Mouse (Mus musculus) natural killer cell, adult 2 months (primary cell): ENCODE measurements around the gene Shisal1.

Experiments used
- DNase-seq, 2 experiments: peaks; one replicate each; pipeline ENCODE4 v3.0.0; 2022; ENCODE audit warnings: low spot score in 2 of 2

The Shisal1 gene

DNA sequence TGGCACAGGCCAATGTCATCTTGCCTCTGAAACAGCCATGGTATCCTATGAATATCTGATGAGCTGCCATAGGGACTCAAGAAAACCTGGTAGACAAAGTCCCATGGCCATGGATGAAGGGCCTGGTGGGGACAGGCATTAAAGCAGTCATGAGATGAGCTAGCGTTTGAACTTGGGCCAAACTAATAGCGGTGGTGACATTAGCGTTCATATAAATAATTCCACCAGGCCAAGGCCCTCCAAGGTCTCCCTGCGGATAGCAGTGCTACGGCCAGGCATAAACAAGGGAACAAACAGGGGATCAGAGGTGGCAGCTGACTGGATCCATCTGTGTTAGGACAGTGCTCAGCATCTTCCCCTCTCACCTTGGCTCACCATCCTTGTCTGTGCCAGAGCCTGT lies 21.2 kb downstream of the Shisal1 start:
- DNase-seq = no peak

GRCm38 (mm10) chr15:84423781-84424180 lies 23.1 kb downstream of the Shisal1 start:
- DNase-seq = no peak

- DNase-seq = no peak
These were observed 28.7 kb downstream of the Shisal1 start for GRCm38 (mm10) chr15:84418266-84418610.

- DNase-seq = no peak
These were observed 29.2 kb downstream of the Shisal1 start for GRCm38 (mm10) chr15:84417592-84418265.

DNA sequence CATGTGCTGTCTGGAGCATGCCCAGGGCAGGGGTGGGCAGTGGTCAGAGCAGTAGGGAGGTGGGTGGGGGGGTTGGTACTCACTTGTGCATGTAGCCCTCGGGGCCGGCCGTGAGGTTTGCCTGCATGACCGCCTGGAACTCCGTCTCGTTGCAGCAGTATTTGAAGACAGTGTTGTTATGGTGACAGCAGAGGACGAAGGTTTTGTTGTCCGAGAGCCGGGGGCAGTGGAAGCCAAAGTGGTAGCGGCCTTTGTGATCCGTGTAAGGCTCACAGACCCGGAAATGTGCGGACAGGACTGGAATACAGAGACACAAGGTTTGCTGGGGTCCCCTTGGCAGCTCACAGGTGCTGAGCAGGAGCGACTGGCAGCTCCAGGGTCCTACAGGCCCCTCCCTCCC lies 29.9 kb downstream of the Shisal1 start:
- no peak for DNase-seq

- no peak for DNase-seq
These were observed 32.7 kb downstream of the Shisal1 start for GRCm38 (mm10) chr15:84414040-84414848.

- DNase-seq = peak; percentile 14 to 23
These were observed 34.5 kb downstream of the Shisal1 start for GRCm38 (mm10) chr15:84412409-84412808.

GRCm38 (mm10) chr15:84410052-84410451 lies 36.8 kb downstream of the Shisal1 start:
- no peak for DNase-seq

- DNase-seq = no peak
These were observed 38.3 kb downstream of the Shisal1 start for GRCm38 (mm10) chr15:84408576-84408975.

DNA sequence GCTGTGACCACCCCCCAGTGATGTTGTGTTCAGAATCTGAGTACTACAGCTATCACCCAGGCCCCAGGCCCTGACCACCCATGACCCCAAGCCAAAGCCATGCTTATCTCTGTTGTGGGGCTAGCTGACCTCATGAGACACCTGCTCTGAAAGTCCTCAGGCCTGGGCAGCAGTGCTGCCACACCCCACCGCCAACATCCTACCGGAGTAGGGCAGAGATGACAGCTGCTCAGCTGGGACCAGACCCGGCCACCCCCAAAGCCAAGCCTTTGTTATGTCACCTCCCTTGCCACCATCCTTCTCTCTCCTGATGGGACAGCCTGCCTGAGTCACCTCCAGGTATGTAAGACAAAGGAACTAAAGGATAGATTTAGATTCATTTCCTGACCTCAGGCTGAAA lies 41.1 kb downstream of the Shisal1 start:
- no peak for DNase-seq

- no peak for DNase-seq
These were observed 43.3 kb downstream of the Shisal1 start for GRCm38 (mm10) chr15:84403454-84404113.

GRCm38 (mm10) chr15:84398617-84399016 lies 48.3 kb downstream of the Shisal1 start:
- DNase-seq = no peak

DNA sequence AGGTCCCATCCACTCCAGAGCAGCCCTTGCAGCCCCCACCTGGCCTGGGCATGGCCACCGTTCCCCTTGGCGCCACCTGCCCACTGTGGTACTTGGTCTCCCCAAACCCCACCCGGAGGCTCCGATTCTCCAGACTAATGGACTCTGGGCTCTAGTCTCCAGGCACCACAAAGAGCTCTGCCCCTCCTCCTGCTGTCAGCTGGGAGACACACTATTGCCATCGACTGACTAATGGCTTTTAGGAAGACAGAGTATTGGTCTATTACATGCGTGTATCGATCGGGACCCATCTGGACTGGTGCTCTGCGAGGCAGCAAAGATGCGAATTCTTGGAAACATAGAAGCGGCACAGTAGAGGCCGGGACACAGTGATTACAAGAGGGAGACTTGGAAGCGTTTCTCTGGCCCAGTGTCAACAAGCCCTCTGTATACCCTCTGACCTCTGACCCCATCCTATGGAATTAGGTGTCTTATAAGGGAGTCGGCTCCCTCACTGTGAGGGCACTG lies 49.2 kb downstream of the Shisal1 start:
- DNase-seq = no peak

GRCm38 (mm10) chr15:84395341-84396067 lies 51.4 kb downstream of the Shisal1 start:
- DNase-seq = no peak

DNA sequence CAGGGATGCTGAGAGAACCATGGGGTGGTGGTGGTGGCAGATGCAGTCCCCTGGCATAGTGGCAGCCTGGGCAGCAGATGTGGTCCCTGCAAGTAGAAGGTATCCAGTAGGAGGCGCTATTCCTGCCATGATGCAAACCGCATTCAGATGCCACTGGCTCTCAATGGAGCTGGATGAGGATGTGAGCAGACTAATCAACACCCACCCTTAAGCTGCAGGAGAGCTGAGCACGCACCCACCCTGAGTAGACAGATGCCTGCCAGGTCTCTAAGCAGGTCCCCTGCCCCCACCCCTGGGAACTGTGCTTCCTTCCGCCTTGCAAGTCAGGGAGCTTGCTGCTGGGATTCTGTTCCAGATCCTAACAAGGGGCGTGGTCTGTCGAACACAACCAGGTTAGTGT lies 53.6 kb downstream of the Shisal1 start:
- DNase-seq = no peak

- no peak for DNase-seq
These were observed 54.1 kb downstream of the Shisal1 start for GRCm38 (mm10) chr15:84392840-84393239.

DNA sequence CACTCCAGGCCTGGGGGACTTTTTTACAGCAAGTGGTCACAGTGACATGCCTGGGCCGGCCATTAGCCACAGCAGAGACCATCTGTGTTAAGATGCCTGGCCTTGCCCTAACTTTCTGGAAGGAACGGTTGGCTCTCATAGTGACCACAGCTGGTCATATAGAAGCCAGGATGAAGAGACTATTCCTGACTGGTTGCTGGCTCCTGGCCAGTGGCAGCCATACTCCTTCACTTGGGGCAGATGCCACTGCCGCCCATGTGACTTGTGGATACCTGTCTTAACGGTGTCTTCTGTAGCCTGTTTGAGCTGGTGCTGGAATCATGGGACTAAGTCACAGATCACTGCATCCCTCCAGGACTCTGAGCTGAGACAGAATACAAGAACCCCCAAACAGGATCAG lies 54.8 kb downstream of the Shisal1 start:
- no peak for DNase-seq

GRCm38 (mm10) chr15:84388698-84389131 lies 58.2 kb downstream of the Shisal1 start:
- no peak for DNase-seq

DNA sequence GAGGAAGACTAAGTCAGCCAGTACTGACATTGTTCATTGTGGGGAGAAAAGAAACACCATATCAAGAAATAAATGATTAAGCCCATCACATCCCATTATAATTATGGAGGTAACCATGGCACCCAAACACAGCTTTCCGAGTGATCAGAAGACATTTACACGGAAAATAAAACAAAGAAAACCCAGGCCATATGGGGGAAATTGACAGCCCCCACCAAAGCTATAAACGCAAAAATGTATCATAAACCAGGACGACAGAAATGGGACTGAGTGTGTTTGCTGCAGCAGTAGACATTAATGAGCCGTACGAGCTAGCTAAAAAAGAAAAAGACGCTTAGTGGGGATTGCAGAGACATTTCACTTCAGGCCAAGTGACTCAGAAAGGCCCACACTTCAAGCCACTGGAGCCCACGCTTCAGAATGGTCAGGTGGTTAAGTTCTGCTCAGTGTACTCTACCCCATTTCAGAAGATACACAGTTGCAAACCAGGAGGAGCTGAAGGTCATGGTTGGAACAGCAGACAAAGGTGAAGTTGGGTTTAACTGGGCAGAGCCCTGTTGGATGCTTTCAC lies 60.8 kb downstream of the Shisal1 start:
- DNase-seq = no peak

DNA sequence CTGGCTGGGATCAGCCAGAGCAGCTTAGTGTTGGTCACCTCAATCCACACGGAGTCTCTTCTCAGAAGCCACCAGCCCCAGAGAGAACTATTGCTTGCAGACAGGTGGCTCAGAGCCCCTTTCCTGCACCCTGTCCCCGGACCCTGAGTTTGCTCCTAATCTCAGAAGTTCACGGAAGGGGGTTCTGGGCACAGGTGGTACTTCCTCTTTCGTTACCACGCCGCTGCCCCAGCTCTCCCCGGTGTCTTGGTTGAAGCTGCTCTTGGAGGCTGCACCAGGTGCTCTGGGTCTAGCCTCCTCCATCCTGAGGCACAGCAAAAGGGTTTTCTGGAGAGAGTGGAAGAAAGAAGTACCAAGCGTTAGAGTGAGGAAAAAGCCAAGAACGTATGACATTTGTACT lies 62.8 kb downstream of the Shisal1 start:
- no peak for DNase-seq

- DNase-seq = no peak
These were observed 66.7 kb downstream of the Shisal1 start for GRCm38 (mm10) chr15:84380181-84380580.

GRCm38 (mm10) chr15:84378734-84379133 lies 68.2 kb downstream of the Shisal1 start:
- no peak for DNase-seq
